Mouse (Mus musculus): Measurements from ENCODE around the gene Fgf14.
"Not testable (repeated sequence)": the region's sequence is repeated elsewhere in the genome, so short reads cannot be mapped to it uniquely, and the experiment has no call there.

DNA sequence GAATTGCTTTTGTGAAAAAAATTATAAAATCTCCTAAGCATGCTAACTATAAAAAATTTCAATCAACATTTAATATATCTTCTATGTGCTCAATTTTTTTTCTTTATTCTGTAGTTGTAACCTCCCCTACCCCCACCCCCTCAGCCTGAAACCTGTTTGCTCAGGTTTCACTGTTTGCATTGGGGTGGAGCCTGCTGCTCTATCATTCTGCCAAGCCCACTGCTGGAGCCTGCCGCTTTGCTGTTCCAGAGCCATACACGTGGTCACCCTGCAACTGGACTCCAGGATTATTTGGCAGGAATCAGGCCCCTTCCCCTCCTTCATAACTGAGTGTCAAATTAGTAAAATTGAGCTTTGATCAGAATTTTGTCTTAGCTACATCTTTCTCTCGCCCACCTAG, 237.6 kb downstream of the Fgf14 start:
- TF ChIP-seq POLR2A (IDR thresholded peaks at IDR 0.05; ENCODE audit: low read depth, low read length); CTCF (conservative IDR thresholded peaks at IDR 0.05; ENCODE audit: insufficient read depth, insufficient read length, low read depth, low read length): not testable (repeated sequence)
